Mouse (Mus musculus): ENCODE results near the gene Gm9944. TPM values are rescaled to one million over a fixed set of nuclear protein-coding genes. Genes with fewer than 3 reads are reported as not detected.

Gene Gm9944
- polyA plus RNA-seq (2015; fragmentation: Nextera tagmentation; extraction: Ambion mirVana) = not detected in 2 replicates

GRCm38 (mm10) chr4:144453217-144453616 lies at the start of gene Gm9944:
Gm9944 (minus strand) TSS chr4:144453317.

GRCm38 (mm10) chr4:144463656-144464055 lies 10.5 kb upstream of the Gm9944 start, which contains the start of gene Aadacl3:
Aadacl3 (minus strand) TSS chr4:144463756.

GRCm38 (mm10) chr4:144438672-144439071 lies 14.4 kb downstream of the Gm9944 start, which contains the start of gene 1700012P22Rik:
1700012P22Rik (minus strand) TSS chr4:144438772.

GRCm38 (mm10) chr4:144408290-144408689 lies 44.8 kb downstream of the Gm9944 start, which contains the start of gene Pramef12:
Pramef12 (minus strand) TSS chr4:144408464.

Other genes with a start within 250 kb of the Gm9944 start
- not detected in 2 replicates for gene C87977, start 240.0 kb downstream of the Gm9944 start, polyA plus RNA-seq (2015; fragmentation: Nextera tagmentation; extraction: Ambion mirVana)
- not detected in 2 replicates for gene Pramel5, start 172.8 kb downstream of the Gm9944 start, polyA plus RNA-seq (2015; fragmentation: Nextera tagmentation; extraction: Ambion mirVana)
- not detected in 2 replicates for gene Gm13128, start 123.1 kb downstream of the Gm9944 start, polyA plus RNA-seq (2015; fragmentation: Nextera tagmentation; extraction: Ambion mirVana)
- not detected in 2 replicates for gene Gm13119, start 95.4 kb downstream of the Gm9944 start, polyA plus RNA-seq (2015; fragmentation: Nextera tagmentation; extraction: Ambion mirVana)
- not detected in 2 replicates for gene Pramef20, start 75.4 kb downstream of the Gm9944 start, polyA plus RNA-seq (2015; fragmentation: Nextera tagmentation; extraction: Ambion mirVana)
- 0.12 TPM in 1 of 2 replicates, not detected in the other for gene Pramef12, start 44.9 kb downstream of the Gm9944 start, polyA plus RNA-seq (2015; fragmentation: Nextera tagmentation; extraction: Ambion mirVana)
- gene 1700012P22Rik, start 14.5 kb downstream of the Gm9944 start, polyA plus RNA-seq (2015; fragmentation: Nextera tagmentation; extraction: Ambion mirVana) = not detected in 2 replicates
- not detected in 2 replicates for gene Aadacl3, start 10.4 kb upstream of the Gm9944 start, polyA plus RNA-seq (2015; fragmentation: Nextera tagmentation; extraction: Ambion mirVana)
- not detected in 2 replicates for gene 9430007A20Rik, start 66.5 kb upstream of the Gm9944 start, polyA plus RNA-seq (2015; fragmentation: Nextera tagmentation; extraction: Ambion mirVana)
- not detected in 2 replicates for gene Gm13124, start 111.8 kb upstream of the Gm9944 start, polyA plus RNA-seq (2015; fragmentation: Nextera tagmentation; extraction: Ambion mirVana)
- gene Aadacl4, start 160.4 kb upstream of the Gm9944 start, polyA plus RNA-seq (2015; fragmentation: Nextera tagmentation; extraction: Ambion mirVana) = not detected in 2 replicates
- gene Gm436, start 233.1 kb upstream of the Gm9944 start, polyA plus RNA-seq (2015; fragmentation: Nextera tagmentation; extraction: Ambion mirVana) = not detected in 2 replicates